Mouse (Mus musculus) adrenal gland, postnatal 14 days (tissue): Measurements from ENCODE around the gene Sox10. TPM values are rescaled to one million over a fixed set of nuclear protein-coding genes. Genes with fewer than 3 reads are reported as not detected.

ENCODE experiments used
- DNase-seq: peaks from one replicate; pipeline ENCODE4 v3.0.0; 2021; ENCODE audit warnings: mixed read lengths
- total RNA-seq: library from RNA; stranded (reverse); gene quantifications from 2 replicates; pipeline ENCODE4 v1.2.3, GENCODE M21; 2021

Gene Sox10
- total RNA-seq, 1 experiment from 2014 or later: 2.3 TPM

GRCm38 (mm10) chr15:79122546-79122945 lies 42.5 kb downstream of the Sox10 start:
- DNase-seq: no peak

- DNase-seq: peak; percentile 72
These were observed 42.9 kb downstream of the Sox10 start for GRCm38 (mm10) chr15:79122119-79122518.

- no peak for DNase-seq
These were observed 45.5 kb downstream of the Sox10 start for GRCm38 (mm10) chr15:79119491-79119890.

- no peak for DNase-seq
These were observed 49.8 kb downstream of the Sox10 start for GRCm38 (mm10) chr15:79115276-79115675.

GRCm38 (mm10) chr15:79111774-79112173 lies 53.3 kb downstream of the Sox10 start:
- peak; percentile 73 for DNase-seq

GRCm38 (mm10) chr15:79110528-79110927 lies 54.5 kb downstream of the Sox10 start:
- no peak for DNase-seq

GRCm38 (mm10) chr15:79110031-79110430 lies 55.0 kb downstream of the Sox10 start:
- no peak for DNase-seq

GRCm38 (mm10) chr15:79109321-79109934 lies 55.6 kb downstream of the Sox10 start:
- no peak for DNase-seq

GRCm38 (mm10) chr15:79108421-79109320 lies 56.4 kb downstream of the Sox10 start, which contains the start of gene Micall1:
Gene Micall1 (plus strand): TSS chr15:79108898.
- peak; percentile 90 for DNase-seq

GRCm38 (mm10) chr15:79107966-79108365 lies 57.1 kb downstream of the Sox10 start:
- peak; percentile 34 for DNase-seq

GRCm38 (mm10) chr15:79105804-79106203 lies 59.2 kb downstream of the Sox10 start:
- no peak for DNase-seq

Other genes with a start within 250 kb of the Sox10 start
- gene Lgals1, start 238.5 kb downstream of the Sox10 start, total RNA-seq: 554 and 561 TPM in 2 replicates
- 37.0 and 44.4 TPM in 2 replicates for gene Nol12, start 230.3 kb downstream of the Sox10 start, total RNA-seq
- 82.2 and 85.0 TPM in 2 replicates for gene Triobp, start 217.5 kb downstream of the Sox10 start, total RNA-seq
- 162 and 178 TPM in 2 replicates for gene H1f0, start 136.8 kb downstream of the Sox10 start, total RNA-seq
- gene Galr3, start 123.4 kb downstream of the Sox10 start, total RNA-seq: 0.41 and 0.78 TPM in 2 replicates
- gene Ankrd54, start 102.3 kb downstream of the Sox10 start, total RNA-seq: 23.3 and 24.1 TPM in 2 replicates
- 171 and 177 TPM in 2 replicates for gene Eif3l, start 90.1 kb downstream of the Sox10 start, total RNA-seq
- gene Micall1, start 56.3 kb downstream of the Sox10 start, total RNA-seq: 34.3 and 41.0 TPM in 2 replicates
- gene Polr2f, start 24.2 kb downstream of the Sox10 start, total RNA-seq: 110 and 127 TPM in 2 replicates
- 4.4 and 4.7 TPM in 2 replicates for gene 1700088E04Rik, start 24.0 kb downstream of the Sox10 start, total RNA-seq
- 18.6 and 22.9 TPM in 2 replicates for gene Pick1, start 63.9 kb upstream of the Sox10 start, total RNA-seq
- 0.22 TPM in 1 of 2 replicates, not detected in the other for gene Gm49486, start 64.2 kb upstream of the Sox10 start, total RNA-seq
- gene Slc16a8, start 89.5 kb upstream of the Sox10 start, total RNA-seq: not detected in 2 replicates
- gene Baiap2l2, start 120.3 kb upstream of the Sox10 start, total RNA-seq: 0.30 TPM in 1 of 2 replicates, not detected in the other
- gene Pla2g6, start 163.2 kb upstream of the Sox10 start, total RNA-seq: 22.1 and 26.0 TPM in 2 replicates
- gene Maff, start 181.4 kb upstream of the Sox10 start, total RNA-seq: 6.2 and 7.4 TPM in 2 replicates
- gene Tmem184b, start 238.3 kb upstream of the Sox10 start, total RNA-seq: 45.2 and 48.0 TPM in 2 replicates